Mouse (Mus musculus) stomach, embryonic 16.5 days (tissue): Measurements from ENCODE around the gene Tas1r2. TPM values are rescaled to one million over a fixed set of nuclear protein-coding genes. Genes with fewer than 3 reads are reported as not detected.

ENCODE experiments used
- ATAC-seq: fragments of 200-750 bp; cut with Nextera tagmentation; 2 replicates; pipeline ENCODE4 v1.8.0; 2017; ENCODE audit warnings: moderate number of reproducible peaks, moderate TSS enrichment; ENCODE audit not compliant: insufficient read depth, low FRiP score
- H3K27ac ChIP-seq: fragments of 300-500 bp; sonication (generic); 2 replicates; pipeline ENCODE4 v1.5.1; 2014; ENCODE audit warnings: low read length
- H3K27me3 ChIP-seq: fragments of 300-500 bp; sonication (generic); 2 replicates; pipeline ENCODE4 v1.6.1; 2014; ENCODE audit warnings: low read length, control low read depth, mixed read lengths; ENCODE audit not compliant: control insufficient read depth, insufficient read depth
- H3K36me3 ChIP-seq: fragments of 300-500 bp; sonication (generic); 2 replicates; pipeline ENCODE4 v1.6.1; 2014; ENCODE audit warnings: low read length; ENCODE audit not compliant: control insufficient read depth, insufficient read depth
- H3K4me1 ChIP-seq: fragments of 300-500 bp; sonication (generic); 2 replicates; pipeline ENCODE4 v1.6.1; 2014; ENCODE audit warnings: low read length, control low read depth, mixed read lengths; ENCODE audit not compliant: control insufficient read depth, insufficient read depth
- H3K4me2 ChIP-seq: fragments of 300-500 bp; sonication (generic); 2 replicates; pipeline ENCODE4 v1.6.1; 2014; ENCODE audit warnings: low read depth, low read length, mixed read lengths
- H3K4me3 ChIP-seq: fragments of 300-500 bp; sonication (generic); replicated peaks from 2 replicates; pipeline ENCODE4 v1.5.1; 2014; ENCODE audit warnings: mild to moderate bottlenecking, low read length
- H3K9ac ChIP-seq: fragments of 300-500 bp; sonication (generic); 2 replicates; pipeline ENCODE4 v1.6.1; 2014; ENCODE audit warnings: low read length
- H3K9me3 ChIP-seq: fragments of 300-500 bp; sonication (generic); replicated peaks from 2 replicates; pipeline ENCODE4 v1.6.1; 2016; ENCODE audit warnings: low read length, control low read depth; ENCODE audit not compliant: control insufficient read depth
- WGBS: fragments of 180-500 bp; shearing (Covaris S2); extraction: QIAGEN DNeasy Blood & Tissue Kit; methylation state at CpG from one replicate; pipeline ENCODE4 v1.1.7; 2014; 5-methylcytosine and 5-hydroxymethylcytosine counted together
- polyA plus RNA-seq: library from polyadenylated mRNA; unstranded; fragments of >200 nt; fragmentation: Nextera tagmentation; extraction: Ambion mirVana; gene quantifications from 2 replicates; pipeline ENCODE4 v1.2.1, GENCODE M21; 2015

The Tas1r2 gene
- polyA plus RNA-seq, 1 experiment from 2014 or later, result not detected

DNA sequence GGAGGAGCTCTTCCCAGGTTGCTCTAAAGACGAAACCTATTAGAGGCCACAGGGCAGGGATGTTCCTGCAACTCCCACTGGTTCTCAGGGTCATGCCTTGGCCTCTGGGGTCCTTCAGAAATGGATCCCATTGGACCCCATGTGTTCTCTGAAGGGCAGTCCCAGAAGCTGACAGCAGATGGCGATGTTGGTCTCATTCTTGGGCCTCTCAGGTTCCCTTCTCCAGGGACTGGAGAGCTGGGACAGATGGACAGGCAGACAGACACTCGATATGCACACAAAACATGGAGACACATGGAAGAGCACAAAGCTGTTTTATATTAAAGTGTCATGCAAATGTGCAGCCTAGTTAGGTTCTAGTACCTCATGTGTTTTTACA lies 31.3 kb downstream of the Tas1r2 start:
- WGBS, result 13% methylated on average over 3 of the region's 3 CpGs
- H3K9ac ChIP-seq, result no peak overlapping the region

DNA sequence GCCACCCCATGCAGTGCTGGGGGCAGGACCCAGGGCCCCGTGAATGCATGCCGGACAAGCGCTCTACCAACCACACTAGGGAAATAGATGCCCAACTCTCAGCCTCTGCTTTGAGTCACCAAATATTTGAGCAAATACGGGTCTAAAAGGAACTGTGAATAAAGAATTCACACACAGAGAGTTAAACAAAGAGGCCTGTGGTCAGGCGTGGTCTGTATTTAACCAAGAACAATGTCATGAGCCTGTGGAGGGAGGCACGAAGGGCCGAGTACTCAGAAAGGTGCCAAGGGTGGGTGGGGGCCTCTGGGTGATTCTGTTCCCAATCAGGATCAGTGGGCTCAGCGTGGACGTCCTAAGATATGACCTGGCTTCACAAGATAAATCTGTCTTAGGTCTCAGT lies 34.7 kb downstream of the Tas1r2 start:
- no peak overlapping the region for H3K4me2 ChIP-seq
- no peak overlapping the region for H3K9ac ChIP-seq
- no peaks in the 10 kb centered on the region for H3K9me3 ChIP-seq
- H3K27ac ChIP-seq, result 0 out of 2 replicates have a peak overlapping the region, but pooled peaks have one; percentile 7
- ATAC-seq, result peak; percentile 77; the same call in 1 of the 2 replicates
- WGBS, result 53% methylated on average over 9 of the region's 9 CpGs
- H3K4me1 ChIP-seq, result peaks cover 4% of the 10 kb centered on the region; the same call in 1 of the 2 replicates
- no peaks in the 10 kb centered on the region for H3K27me3 ChIP-seq
- no peaks in the 10 kb centered on the region for H3K36me3 ChIP-seq
- H3K4me3 ChIP-seq, result no peak overlapping the region

More for the DNA sequence above, 31.3 kb downstream of the Tas1r2 start:
- no peak overlapping the region for H3K27ac ChIP-seq
- H3K36me3 ChIP-seq, result no peaks in the 10 kb centered on the region
- H3K4me1 ChIP-seq, result peaks cover 3% of the 10 kb centered on the region; the same call in 1 of the 2 replicates
- H3K27me3 ChIP-seq, result no peaks in the 10 kb centered on the region
- no peak overlapping the region for H3K4me2 ChIP-seq
- no peak overlapping the region for H3K4me3 ChIP-seq
- H3K9me3 ChIP-seq, result no peaks in the 10 kb centered on the region
- ATAC-seq, result no peak

- Histone ChIP-seq H3K27ac (no peak overlapping the region), H3K9ac (no peak overlapping the region), H3K4me1 (peaks cover 4% of the 10 kb centered on the region; the same call in 1 of the 2 replicates), H3K36me3 (no peaks in the 10 kb centered on the region), H3K9me3 (no peaks in the 10 kb centered on the region), H3K4me2 (no peak overlapping the region), H3K4me3 (no peak overlapping the region), H3K27me3 (no peaks in the 10 kb centered on the region)
- ATAC-seq, result no peak
- WGBS, result 30% methylated on average over 7 of the region's 7 CpGs
Observed at GRCm38 (mm10) chr4:139689627-139690269, 36.4 kb downstream of the Tas1r2 start.

DNA sequence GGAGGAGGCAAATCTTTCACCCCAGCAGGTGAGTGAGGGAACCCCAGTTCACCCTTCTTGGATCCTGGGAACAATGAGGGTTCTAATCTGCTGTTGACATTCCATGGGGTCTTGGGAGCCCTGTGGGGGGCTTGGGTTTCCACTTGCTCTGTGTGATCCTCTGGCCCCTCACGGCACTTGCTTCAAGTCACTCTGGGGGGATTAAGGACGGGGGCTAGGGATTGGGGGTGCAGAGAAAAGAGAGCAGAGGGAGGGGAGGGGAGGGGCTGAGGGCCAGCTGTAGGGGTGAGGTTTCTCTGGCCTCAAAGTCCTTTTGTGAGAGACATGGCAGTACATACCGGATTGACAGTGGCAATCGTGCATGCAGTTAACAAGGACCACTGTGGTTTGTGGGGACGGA lies 40.0 kb downstream of the Tas1r2 start:
- Histone ChIP-seq H3K4me3 (no peak overlapping the region), H3K27ac (no peak overlapping the region), H3K27me3 (no peaks in the 10 kb centered on the region), H3K4me2 (no peak overlapping the region), H3K4me1 (peaks cover 4% of the 10 kb centered on the region; the same call in 1 of the 2 replicates), H3K9me3 (no peaks in the 10 kb centered on the region), H3K9ac (no peak overlapping the region), H3K36me3 (no peaks in the 10 kb centered on the region)
- 47% methylated on average over 5 of the region's 5 CpGs for WGBS
- no peak for ATAC-seq

GRCm38 (mm10) chr4:139697755-139698154 lies 44.4 kb downstream of the Tas1r2 start:
- Histone ChIP-seq H3K27ac (no peak overlapping the region), H3K9me3 (no peaks in the 10 kb centered on the region), H3K36me3 (no peaks in the 10 kb centered on the region), H3K9ac (no peak overlapping the region), H3K27me3 (no peaks in the 10 kb centered on the region), H3K4me1 (no peaks in the 10 kb centered on the region), H3K4me3 (no peak overlapping the region), H3K4me2 (no peak overlapping the region)
- no peak for ATAC-seq
- WGBS, result 14% methylated on average over 9 of the region's 9 CpGs

- H3K27ac ChIP-seq, result no peak overlapping the region
- H3K4me3 ChIP-seq, result no peak overlapping the region
- 38% methylated on average over 8 of the region's 8 CpGs for WGBS
Observed at GRCm38 (mm10) chr4:139698602-139699001, 45.3 kb downstream of the Tas1r2 start.

GRCm38 (mm10) chr4:139702914-139703313 lies 49.6 kb downstream of the Tas1r2 start:
- Histone ChIP-seq H3K4me2 (no peak overlapping the region), H3K36me3 (no peaks in the 10 kb centered on the region), H3K27ac (no peak overlapping the region), H3K9ac (no peak overlapping the region), H3K9me3 (no peaks in the 10 kb centered on the region), H3K4me1 (no peaks in the 10 kb centered on the region), H3K4me3 (no peak overlapping the region), H3K27me3 (no peaks in the 10 kb centered on the region)
- no peak for ATAC-seq
- WGBS, result 52% methylated on average over 4 of the region's 4 CpGs

More at GRCm38 (mm10) chr4:139698602-139699001, 45.3 kb downstream of the Tas1r2 start:
- no peaks in the 10 kb centered on the region for H3K36me3 ChIP-seq
- no peaks in the 10 kb centered on the region for H3K9me3 ChIP-seq
- no peak overlapping the region for H3K9ac ChIP-seq
- H3K4me1 ChIP-seq, result no peaks in the 10 kb centered on the region
- no peak for ATAC-seq
- H3K4me2 ChIP-seq, result no peak overlapping the region
- no peaks in the 10 kb centered on the region for H3K27me3 ChIP-seq

- H3K27me3 ChIP-seq, result no peaks in the 10 kb centered on the region
- no peaks in the 10 kb centered on the region for H3K9me3 ChIP-seq
- no peak overlapping the region for H3K27ac ChIP-seq
- H3K4me2 ChIP-seq, result no peak overlapping the region
- no peak overlapping the region for H3K9ac ChIP-seq
- no peaks in the 10 kb centered on the region for H3K4me1 ChIP-seq
- no peak overlapping the region for H3K4me3 ChIP-seq
- 86% methylated on average over 11 of the region's 11 CpGs for WGBS
- ATAC-seq, result no peak
- no peaks in the 10 kb centered on the region for H3K36me3 ChIP-seq
Observed at GRCm38 (mm10) chr4:139703468-139703867, 50.1 kb downstream of the Tas1r2 start.

GRCm38 (mm10) chr4:139705986-139706385 lies 52.6 kb downstream of the Tas1r2 start:
- H3K4me3 ChIP-seq, result no peak overlapping the region
- no peak for ATAC-seq
- WGBS, result 62% methylated on average over 5 of the region's 5 CpGs
- no peaks in the 10 kb centered on the region for H3K4me1 ChIP-seq
- no peaks in the 10 kb centered on the region for H3K9me3 ChIP-seq
- no peak overlapping the region for H3K27ac ChIP-seq
- no peaks in the 10 kb centered on the region for H3K36me3 ChIP-seq
- no peaks in the 10 kb centered on the region for H3K27me3 ChIP-seq
- no peak overlapping the region for H3K9ac ChIP-seq
- no peak overlapping the region for H3K4me2 ChIP-seq
